8 mouse cellular contexts compared by ENCODE assay signal in the genomic region with DNA sequence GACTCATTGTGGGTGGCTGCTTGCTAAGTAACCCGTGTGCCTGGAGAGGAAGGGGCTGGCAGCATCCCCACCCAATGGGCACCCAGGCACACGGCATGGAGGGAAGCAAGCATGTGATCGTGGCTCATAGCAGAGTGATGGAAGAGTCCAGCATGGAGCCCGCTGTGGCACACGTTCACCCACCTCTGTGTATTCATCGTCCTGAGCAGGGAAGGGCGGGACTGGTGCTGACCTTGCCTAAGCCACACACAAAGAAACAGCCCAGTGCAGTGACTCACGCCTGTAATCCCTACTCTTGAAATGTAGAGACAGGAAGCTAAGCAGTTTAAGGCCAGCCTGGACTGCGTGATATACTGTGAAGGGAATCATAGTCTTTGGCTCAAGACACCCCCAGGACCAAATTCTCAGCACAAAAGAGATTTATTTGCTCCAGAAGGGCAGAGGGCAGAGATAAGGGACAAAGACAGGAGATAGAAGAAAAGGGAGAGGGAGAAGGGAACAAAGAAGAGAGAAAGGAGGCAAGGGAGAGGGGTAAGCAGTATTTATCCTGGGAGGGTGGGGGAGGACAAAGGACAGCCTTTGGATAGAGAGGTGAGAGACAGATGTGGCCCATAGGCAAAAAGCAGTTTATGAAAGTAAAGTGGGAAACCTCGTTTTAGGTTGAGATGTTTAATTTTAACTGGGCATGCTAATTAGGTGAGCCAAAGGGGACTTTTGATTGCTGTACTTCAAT.
DNase-seq lines count a peak whose midpoint lies in the region; ATAC-seq and TF ChIP-seq lines count a peak whose summit lies in the region.

No protein-coding gene starts in this region.

- TF ChIP-seq POLR2A in kidney, adult 2 months (IDR thresholded peaks at IDR 0.05; ENCODE audit: low read depth, low read length), result no peak

- no peak for TF ChIP-seq CTCF in kidney, adult 2 months (conservative IDR thresholded peaks at IDR 0.05; ENCODE audit: insufficient read depth, insufficient read length, low read depth, low read length)
- no peak for TF ChIP-seq CTCF in Patski (IDR thresholded peaks at IDR 0.05)

- in situ Hi-C loops in Patski (cut with MboI; ENCODE audit: low pct_unique_long_range_greater_than_20kb), result no loop called here

- POLR2A ChIA-PET in Patski (lab: Charles Lee), result interaction anchor here (1.1 kb wide), 1 partner anchor 11 kb away, joined by 4 read pairs; no protein-coding TSS in a partner anchor

- peak overlapping the region; percentile 23; the same call in 1 of the 2 replicates for H3K4me2 ChIP-seq in heart, embryonic 14.5 days (ENCODE audit: low read length)

- no peak overlapping the region for H3K4me3 ChIP-seq in kidney, adult 2 months (ENCODE audit: insufficient read depth, low read depth, low read length)
- no peak overlapping the region for H3K4me3 ChIP-seq in heart, embryonic 14.5 days (ENCODE audit: control insufficient read depth in 1 of 2, insufficient read depth in 1 of 2, low read depth in 1 of 2, low read length in 2 of 2)

- no peaks in the 10 kb centered on the region for H3K9me3 ChIP-seq in heart, embryonic 14.5 days (ENCODE audit: control insufficient read depth, low read length)

- no peaks in the 10 kb centered on the region for H3K36me3 ChIP-seq in kidney, adult 2 months (ENCODE audit: control insufficient read depth, insufficient read depth, low read length)
- 0 out of 2 replicates have a peak, but pooled peaks cover 4% of the 10 kb centered on the region for H3K36me3 ChIP-seq in heart, embryonic 14.5 days (ENCODE audit: control insufficient read depth, insufficient read depth, low read length)

- WGBS in kidney, adult 2 months, result 34% methylated on average over 10 of the region's 10 CpGs
- WGBS in heart, embryonic 14.5 days, result 13% methylated on average over 10 of the region's 10 CpGs

- H3K27me3 ChIP-seq in kidney, adult 2 months (replicated peaks; ENCODE audit: control insufficient read depth, insufficient read depth, low read length), result no peaks in the 10 kb centered on the region
- H3K27me3 ChIP-seq in Patski, result no peaks in the 10 kb centered on the region
- no peaks in the 10 kb centered on the region for H3K27me3 ChIP-seq in heart, embryonic 14.5 days (ENCODE audit: control insufficient read depth, insufficient read depth, low read length)

- H3K27ac ChIP-seq in kidney, adult 2 months (ENCODE audit: insufficient read depth, low read depth, low read length), result no peak overlapping the region
- peak overlapping the region; percentile 83 for H3K27ac ChIP-seq in heart, embryonic 14.5 days (replicated peaks in 1 of 2; ENCODE audit: control insufficient read depth in 1 of 2, insufficient read depth in 1 of 2, low read depth in 2 of 2, low read length in 2 of 2)

- peaks cover 31% of the 10 kb centered on the region for H3K4me1 ChIP-seq in kidney, adult 2 months (ENCODE audit: control insufficient read depth, insufficient read depth, low read length)
- peaks cover 24 to 46% of the 10 kb centered on the region in 2 experiments for H3K4me1 ChIP-seq in heart, embryonic 14.5 days (ENCODE audit: control insufficient read depth in 2 of 2, insufficient read depth in 2 of 2, low read length in 2 of 2)

- H3K9ac ChIP-seq in heart, embryonic 14.5 days (ENCODE audit: low read length), result peak overlapping the region; percentile 58; the same call in 1 of the 2 replicates

- peak; percentile 25 for DNase-seq in kidney, adult 2 months
- no peak for DNase-seq in kidney, postnatal 14 days
- peak; percentile 34 for DNase-seq in Patski (ENCODE audit: low read depth, low spot score)
- no peak for DNase-seq in spleen, postnatal 4 days (ENCODE audit: low spot score in 2 of 2)
- no peak for DNase-seq in gastrocnemius, adult 18-20 months (ENCODE audit: low spot score)
- DNase-seq in layer of hippocampus, adult 8-10 months (ENCODE audit: low spot score in 2 of 2), result no peak

- CTCF ChIA-PET in Patski (lab: Charles Lee), result no interaction called here

- peak; percentile 76 for ATAC-seq in Patski
- peak; percentile 62; the same call in 1 of the 2 replicates for ATAC-seq in heart, embryonic 14.5 days (ENCODE audit: insufficient number of reproducible peaks, insufficient read depth, low FRiP score, low read depth)
- peak; percentile 18; the same call in 1 of the 2 replicates for ATAC-seq in megakaryocyte, adult 5-6 weeks (ENCODE audit: poor library complexity, severe bottlenecking)

Comparison
In these comparisons a context has a peak if more than half of its experiments do, and no peak if none do; other contexts are left out.
1. DNase-seq: peak in kidney, adult 2 months (single experiment) and Patski (single experiment); none in kidney, postnatal 14 days (single experiment), spleen, postnatal 4 days (0 of 2), gastrocnemius, adult 18-20 months (single experiment) and layer of hippocampus, adult 8-10 months (0 of 2).
2. ATAC-seq: peak in every context shown above with its lines; median percentile 76 in Patski; 62 in heart, embryonic 14.5 days; 18 in megakaryocyte, adult 5-6 weeks.